ENCODE assay signal across 9 mouse cellular contexts in genomic region chr9:53705491-53705991, GRCm38 (mm10). TPM values are rescaled to one million over a fixed set of nuclear protein-coding genes. Genes with fewer than 3 reads are reported as not detected.
DNase-seq lines count a peak whose midpoint lies in the region; ATAC-seq and TF ChIP-seq lines count a peak whose summit lies in the region.
"Had no signal": no experiment of that assay in that cellular context is flagged by ENCODE, and none has a peak within 500 bp of the region (broad histone marks: within the 10 kb centered on the region; RNA-seq: fewer than 3 reads in every experiment).

No protein-coding gene starts in this region.

- no peak for TF ChIP-seq POLR2A in kidney, adult 2 months (IDR thresholded peaks at IDR 0.05; ENCODE audit: low read depth, low read length)

- no peaks in the 10 kb centered on the region for H3K36me3 ChIP-seq in kidney, adult 2 months (ENCODE audit: control insufficient read depth, insufficient read depth, low read length)
- H3K36me3 ChIP-seq in lung, embryonic 15.5 days: no peaks in the 10 kb centered on the region
- H3K36me3 ChIP-seq: G1E had no signal

- H3K4me2 ChIP-seq in lung, embryonic 15.5 days: peak overlapping the region; percentile 93

- DNase-seq in kidney, adult 2 months: peak; percentile 8
- DNase-seq in kidney, postnatal 10 days: no peak
- peak; percentile 3 for DNase-seq in cerebellum, adult 8-10 months
- peak; percentile 16 to 30 for DNase-seq in heart, adult 18-20 months
- peak in 1 of 2 experiments; percentile 13 for DNase-seq in layer of hippocampus, adult 2 months (ENCODE audit: low spot score in 2 of 2)
- peak; percentile 60 to 65 for DNase-seq in right cerebral cortex, postnatal 10 days (ENCODE audit: low spot score in 2 of 2)

- WGBS in kidney, adult 2 months: under 1% methylated on average over 28 of the region's 28 CpGs
- WGBS in lung, embryonic 15.5 days: 1% methylated on average over 28 of the region's 28 CpGs

- H3K4me1 ChIP-seq in kidney, adult 2 months (ENCODE audit: control insufficient read depth, insufficient read depth, low read length): no peaks in the 10 kb centered on the region
- peaks cover 15% of the 10 kb centered on the region for H3K4me1 ChIP-seq in lung, embryonic 15.5 days

- peak overlapping the region; percentile 12; the same call in 1 of the 2 replicates for H3K4me3 ChIP-seq in kidney, adult 2 months (ENCODE audit: insufficient read depth, low read depth, low read length)
- peak overlapping the region; percentile 84 for H3K4me3 ChIP-seq in layer of hippocampus, adult 2 months
- peak overlapping the region; percentile 41 for H3K4me3 ChIP-seq in lung, embryonic 15.5 days

- no peak overlapping the region for H3K9ac ChIP-seq in lung, embryonic 15.5 days

- no peaks in the 10 kb centered on the region; the same call in 1 of the 2 replicates for H3K27me3 ChIP-seq in kidney, adult 2 months (replicated peaks; ENCODE audit: control insufficient read depth, insufficient read depth, low read length)
- peaks cover 3% of the 10 kb centered on the region; the same call in 1 of the 2 replicates for H3K27me3 ChIP-seq in lung, embryonic 15.5 days

- no peaks in the 10 kb centered on the region for H3K9me3 ChIP-seq in lung, embryonic 15.5 days

- TF ChIP-seq CTCF in kidney, adult 2 months (conservative IDR thresholded peaks at IDR 0.05; ENCODE audit: insufficient read depth, insufficient read length, low read depth, low read length): no peak
- TF ChIP-seq CTCF in layer of hippocampus, adult 2 months (conservative IDR thresholded peaks at IDR 0.05): no peak

- ATAC-seq in lung, embryonic 15.5 days (ENCODE audit: borderline replicate concordance, extremely low read depth, low FRiP score, low TSS enrichment): peak; percentile 40; the same call in 1 of the 2 replicates
- ATAC-seq in megakaryocyte-erythroid progenitor cell, adult 5-6 weeks (replicated peaks; ENCODE audit: low FRiP score, low TSS enrichment, poor library complexity, severe bottlenecking): no peak; the same call in 1 of the 2 replicates

- H3K27ac ChIP-seq in kidney, adult 2 months (ENCODE audit: insufficient read depth, low read depth, low read length): no peak overlapping the region
- peak overlapping the region; percentile 65; the same call in 1 of the 2 replicates for H3K27ac ChIP-seq in layer of hippocampus, adult 2 months
- no peak overlapping the region for H3K27ac ChIP-seq in lung, embryonic 15.5 days

RNA-seq across cellular contexts. Expression of gene Rab39, which starts 0.5 kb away (rescaled TPM):
- polyA plus RNA-seq in kidney, adult 2 months (2012; rRNA removed): 0.08 and 0.11 TPM in 2 replicates
- total RNA-seq in heart, adult 18-20 months (2021): under 1 TPM; 0.23 to 0.25 TPM
- total RNA-seq in layer of hippocampus, adult 2 months (2021): 1 to 10 TPM; 1.9 to 2.2 TPM
- polyA plus RNA-seq in lung, embryonic 15.5 days (2015; fragmentation: Nextera tagmentation; extraction: Ambion mirVana): 0.26 and 0.44 TPM in 2 replicates
- not detected in 2 replicates for total RNA-seq in megakaryocyte-erythroid progenitor cell, adult 5-6 weeks (2014; fragmentation: Nextera tagmentation)
- not detected in 2 replicates for total RNA-seq in megakaryocyte-erythroid progenitor cell, adult 5-6 weeks (2017)
- polyA plus RNA-seq: G1E had no signal

RNA-seq across cellular contexts. Expression of gene Cul5, which starts 35.7 kb away (rescaled TPM):
- 4.2 and 5.4 TPM in 2 replicates for polyA plus RNA-seq in kidney, adult 2 months (2012; rRNA removed)
- 10 to 100 TPM; 48.4 to 48.6 TPM for total RNA-seq in heart, adult 18-20 months (2021)
- 10 to 100 TPM; 61.4 to 61.5 TPM for total RNA-seq in layer of hippocampus, adult 2 months (2021)
- 32.0 and 35.3 TPM in 2 replicates for polyA plus RNA-seq in lung, embryonic 15.5 days (2015; fragmentation: Nextera tagmentation; extraction: Ambion mirVana)
- 32.0 and 37.9 TPM in 2 replicates for total RNA-seq in megakaryocyte-erythroid progenitor cell, adult 5-6 weeks (2014; fragmentation: Nextera tagmentation)
- 83.3 and 86.8 TPM in 2 replicates for total RNA-seq in megakaryocyte-erythroid progenitor cell, adult 5-6 weeks (2017)

Comparison
In these comparisons a context has a peak if more than half of its experiments do, and no peak if none do; other contexts are left out.
1. H3K4me3 ChIP-seq: peak in every context shown above with its lines; median percentile 84 in layer of hippocampus, adult 2 months; 41 in lung, embryonic 15.5 days; 12 in kidney, adult 2 months.